Mouse (Mus musculus) embryonic facial prominence, embryonic 12.5 days (tissue): ENCODE measurements around the gene 9230104L09Rik. TPM values are rescaled to one million over a fixed set of nuclear protein-coding genes. Genes with fewer than 3 reads are reported as not detected.

ENCODE experiments used
- ATAC-seq: fragments of 200-750 bp; cut with Nextera tagmentation; 2 replicates; pipeline ENCODE4 v1.8.0; 2017; ENCODE audit not compliant: insufficient number of reproducible peaks, insufficient read depth, low FRiP score, low TSS enrichment
- H3K27ac ChIP-seq: fragments of 300-500 bp; sonication (generic); 2 replicates; pipeline ENCODE4 v1.5.1; 2016; ENCODE audit warnings: mild to moderate bottlenecking
- H3K27me3 ChIP-seq: fragments of 300-500 bp; sonication (generic); 2 replicates; pipeline ENCODE4 v1.6.1; 2016; ENCODE audit warnings: mild to moderate bottlenecking, moderate library complexity
- H3K36me3 ChIP-seq: fragments of 300-500 bp; sonication (generic); 2 replicates; pipeline ENCODE4 v1.6.1; 2016; ENCODE audit warnings: mild to moderate bottlenecking
- H3K4me1 ChIP-seq: fragments of 300-500 bp; sonication (generic); 2 replicates; pipeline ENCODE4 v1.6.1; 2016
- H3K4me2 ChIP-seq: fragments of 300-500 bp; sonication (generic); replicated peaks from 2 replicates; pipeline ENCODE4 v1.6.1; 2016; ENCODE audit warnings: mild to moderate bottlenecking, moderate library complexity
- H3K4me3 ChIP-seq: fragments of 300-500 bp; sonication (generic); 2 replicates; pipeline ENCODE4 v1.5.1; 2016; ENCODE audit warnings: mild to moderate bottlenecking
- H3K9ac ChIP-seq: fragments of 300-500 bp; sonication (generic); 2 replicates; pipeline ENCODE4 v1.6.1; 2016; ENCODE audit warnings: mild to moderate bottlenecking, moderate library complexity
- H3K9me3 ChIP-seq: fragments of 300-500 bp; sonication (generic); 2 replicates; pipeline ENCODE4 v1.6.1; 2016; ENCODE audit warnings: mild to moderate bottlenecking, moderate library complexity
- WGBS: fragments of 180-500 bp; shearing (Covaris S2); methylation state at CpG from one replicate; pipeline ENCODE4 v1.1.7; 2016; 5-methylcytosine and 5-hydroxymethylcytosine counted together
- polyA plus RNA-seq: library from polyadenylated mRNA; unstranded; fragments of >200 nt; fragmentation: Nextera tagmentation; extraction: Ambion mirVana; gene quantifications from 2 replicates; pipeline ENCODE4 v1.2.1, GENCODE M21; 2016

The 9230104L09Rik gene
- not detected in 2 replicates for polyA plus RNA-seq

DNA sequence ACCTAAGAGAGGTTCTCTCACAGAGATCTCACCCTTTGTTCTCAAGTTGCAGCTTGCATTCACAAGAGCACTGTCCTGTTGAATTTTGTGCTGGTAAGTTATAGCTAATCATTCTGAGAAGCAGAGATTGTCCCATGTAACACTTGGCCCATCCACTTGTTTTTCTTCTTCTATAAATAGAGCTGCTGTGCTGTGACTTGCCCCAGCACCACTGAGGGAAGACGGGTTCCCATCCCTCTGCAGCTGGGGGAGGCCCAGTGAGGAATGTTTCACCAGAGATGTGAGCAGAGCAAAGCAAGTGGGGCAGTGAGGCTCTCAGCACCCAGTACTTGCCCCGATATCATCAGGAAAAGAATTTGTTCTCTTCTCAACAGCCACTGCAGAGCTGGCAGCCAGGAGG, at the start of gene 9230104L09Rik:
Gene 9230104L09Rik, minus strand, starts transcription at position 73 of the 400 bp plus-strand sequence.
- H3K27me3 ChIP-seq, result no peaks in the 10 kb centered on the region
- no peaks in the 10 kb centered on the region for H3K4me1 ChIP-seq
- no peak within 1 kb of the TSS for H3K4me3 ChIP-seq
- H3K9me3 ChIP-seq, result no peaks in the 10 kb centered on the region
- H3K9ac ChIP-seq, result no peak within 1 kb of the TSS
- H3K36me3 ChIP-seq, result no peaks in the 10 kb centered on the region
- H3K4me2 ChIP-seq, result no peak within 1 kb of the TSS
- WGBS, result 68% methylated on average over 2 of the region's 2 CpGs
- no peak within 1 kb of the TSS for H3K27ac ChIP-seq
- ATAC-seq, result no peak

DNA sequence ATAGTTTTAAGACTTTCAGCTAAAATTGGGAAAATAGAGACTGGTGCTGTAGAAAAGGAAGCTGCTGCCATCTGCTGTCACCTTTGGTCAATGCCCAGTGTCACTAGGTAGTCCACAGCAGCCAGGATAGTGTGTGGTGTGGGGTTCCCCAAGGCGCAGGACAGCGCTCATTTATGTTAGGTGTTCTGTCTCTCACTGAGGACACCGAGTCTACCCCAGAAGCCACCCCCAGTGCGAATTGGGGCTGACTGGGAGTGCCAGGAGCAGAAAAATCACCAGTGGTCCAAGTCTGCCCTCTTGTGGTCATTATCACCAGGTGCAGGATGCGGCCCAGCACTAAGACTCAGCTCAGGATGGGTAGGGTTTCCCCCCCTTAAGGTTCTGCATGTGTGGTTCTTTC, 37.4 kb upstream of the 9230104L09Rik start:
- no peaks in the 10 kb centered on the region for H3K36me3 ChIP-seq
- no peak overlapping the region for H3K4me3 ChIP-seq
- no peak overlapping the region for H3K27ac ChIP-seq
- WGBS, result 7% methylated on average over 5 of the region's 5 CpGs
- H3K9me3 ChIP-seq, result no peaks in the 10 kb centered on the region
- H3K4me2 ChIP-seq, result no peak overlapping the region
- no peak for ATAC-seq
- H3K27me3 ChIP-seq, result no peaks in the 10 kb centered on the region
- no peak overlapping the region for H3K9ac ChIP-seq
- no peaks in the 10 kb centered on the region for H3K4me1 ChIP-seq

DNA sequence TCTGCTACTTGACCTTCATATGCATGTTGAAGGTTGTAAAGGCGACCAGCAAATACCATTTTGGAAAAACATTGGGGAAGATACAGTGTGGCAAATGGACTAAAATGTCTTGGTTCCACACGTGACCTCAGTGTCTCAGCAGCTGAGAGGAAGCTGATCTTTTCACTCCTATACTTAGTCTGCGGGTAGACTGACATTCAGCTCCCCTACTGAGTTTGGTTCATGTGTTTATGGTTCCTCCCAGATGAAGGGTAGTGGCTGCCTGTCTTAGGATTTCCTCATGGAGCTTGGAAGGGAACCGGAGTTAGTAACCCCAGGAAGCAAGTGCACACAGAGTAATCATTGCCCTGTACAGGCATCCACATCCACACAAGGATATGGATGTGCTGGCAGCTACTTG, 35.5 kb upstream of the 9230104L09Rik start:
- no peak for ATAC-seq
- H3K9ac ChIP-seq, result no peak overlapping the region
- no peak overlapping the region for H3K4me2 ChIP-seq
- WGBS, result 61% methylated on average over 4 of the region's 4 CpGs
- H3K27me3 ChIP-seq, result no peaks in the 10 kb centered on the region
- H3K4me1 ChIP-seq, result no peaks in the 10 kb centered on the region
- no peaks in the 10 kb centered on the region for H3K36me3 ChIP-seq
- no peak overlapping the region for H3K4me3 ChIP-seq
- no peaks in the 10 kb centered on the region for H3K9me3 ChIP-seq
- H3K27ac ChIP-seq, result no peak overlapping the region

DNA sequence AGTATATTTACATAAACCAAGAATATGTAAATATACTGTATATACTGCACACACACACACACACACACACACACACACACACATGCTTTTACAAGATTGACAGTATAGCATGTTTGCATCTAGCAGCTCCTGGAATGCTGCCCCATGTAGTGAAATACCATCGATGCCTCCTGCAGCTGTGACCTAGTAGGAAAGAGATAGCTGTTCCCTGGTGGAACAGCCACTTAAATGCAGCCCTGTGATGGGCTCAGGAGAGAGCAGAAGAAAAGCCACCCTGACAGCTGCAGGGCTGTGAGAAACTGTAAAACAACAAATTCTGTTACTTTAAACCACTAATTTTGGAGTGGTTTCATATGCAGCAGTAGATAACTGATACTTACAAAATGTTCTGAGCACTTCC, 31.4 kb upstream of the 9230104L09Rik start:
- Histone ChIP-seq H3K27ac (no peak overlapping the region), H3K36me3 (no peaks in the 10 kb centered on the region), H3K9ac (no peak overlapping the region), H3K9me3 (no peaks in the 10 kb centered on the region), H3K4me2 (no peak overlapping the region), H3K4me3 (no peak overlapping the region), H3K4me1 (no peaks in the 10 kb centered on the region), H3K27me3 (no peaks in the 10 kb centered on the region)
- WGBS, result 65% methylated on average over 1 of the region's 1 CpGs
- ATAC-seq, result no peak

DNA sequence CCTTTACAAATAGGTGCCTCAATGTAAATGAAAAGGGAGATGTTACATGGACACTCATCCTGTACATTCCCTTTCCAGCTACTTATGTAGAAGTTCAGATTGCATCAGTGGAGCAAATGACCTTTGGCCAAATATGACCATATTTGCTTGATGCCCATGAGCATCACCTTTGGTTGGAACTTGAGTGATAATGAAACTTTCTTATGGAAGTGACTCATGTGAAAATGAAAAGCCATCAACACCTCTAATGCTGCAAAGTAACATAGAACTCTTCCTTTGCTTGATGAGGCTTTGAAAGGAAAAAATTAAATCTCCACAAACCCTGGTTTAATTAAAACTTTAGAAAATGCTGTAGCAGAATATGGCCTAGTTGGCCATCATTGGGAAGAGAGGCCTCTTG, 28.3 kb upstream of the 9230104L09Rik start:
- H3K4me2 ChIP-seq, result no peak overlapping the region

DNA sequence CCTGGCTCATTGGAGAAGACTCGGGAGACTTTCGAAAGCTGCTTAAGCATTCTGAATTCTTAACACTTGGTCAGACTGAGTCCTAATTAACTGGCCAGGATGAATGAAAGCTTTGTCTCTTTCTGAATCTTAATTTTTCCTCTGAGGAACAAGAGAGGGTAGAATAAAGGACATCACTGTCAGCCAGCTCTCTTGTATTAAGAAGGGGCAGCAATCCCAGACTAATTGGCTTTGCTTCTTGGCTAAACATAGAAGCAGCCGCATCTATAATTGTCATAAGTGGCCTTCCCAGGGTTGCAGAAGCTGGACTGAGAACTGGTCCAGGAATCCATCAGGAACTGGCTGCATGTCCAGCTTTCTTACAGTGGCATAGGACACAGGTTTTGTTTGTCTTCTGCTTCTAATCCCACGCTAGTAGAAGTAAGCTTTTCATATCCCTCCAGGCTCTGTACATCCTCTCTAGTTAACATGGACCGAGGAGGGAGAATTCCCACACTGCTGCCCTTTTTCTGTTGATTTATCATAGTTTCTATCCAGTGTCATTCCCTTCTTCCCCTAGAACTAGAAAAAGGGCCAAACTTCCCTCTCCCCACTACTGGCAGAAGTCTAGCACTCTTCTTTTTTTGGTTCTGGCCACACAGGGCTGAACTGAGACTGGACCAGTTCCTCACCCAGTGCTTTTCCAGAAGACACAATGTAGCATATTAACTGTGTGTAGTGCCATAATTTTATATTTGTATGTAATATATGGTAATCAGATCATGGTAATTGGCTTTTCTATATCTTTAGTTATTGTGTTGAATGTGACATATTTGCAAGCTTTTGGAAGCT, 25.4 kb upstream of the 9230104L09Rik start:
- Histone ChIP-seq H3K4me1 (no peaks in the 10 kb centered on the region), H3K27ac (no peak overlapping the region), H3K36me3 (no peaks in the 10 kb centered on the region), H3K4me2 (no peak overlapping the region), H3K27me3 (no peaks in the 10 kb centered on the region), H3K4me3 (no peak overlapping the region), H3K9me3 (no peaks in the 10 kb centered on the region), H3K9ac (no peak overlapping the region)
- WGBS, result 19% methylated on average over 5 of the region's 5 CpGs
- peak; percentile 41; the same call in 1 of the 2 replicates for ATAC-seq

More for the DNA sequence above, 28.3 kb upstream of the 9230104L09Rik start:
- Histone ChIP-seq H3K4me3 (no peak overlapping the region), H3K4me1 (no peaks in the 10 kb centered on the region), H3K9ac (no peak overlapping the region), H3K27me3 (no peaks in the 10 kb centered on the region), H3K27ac (no peak overlapping the region), H3K36me3 (no peaks in the 10 kb centered on the region), H3K9me3 (no peaks in the 10 kb centered on the region)
- ATAC-seq, result no peak

DNA sequence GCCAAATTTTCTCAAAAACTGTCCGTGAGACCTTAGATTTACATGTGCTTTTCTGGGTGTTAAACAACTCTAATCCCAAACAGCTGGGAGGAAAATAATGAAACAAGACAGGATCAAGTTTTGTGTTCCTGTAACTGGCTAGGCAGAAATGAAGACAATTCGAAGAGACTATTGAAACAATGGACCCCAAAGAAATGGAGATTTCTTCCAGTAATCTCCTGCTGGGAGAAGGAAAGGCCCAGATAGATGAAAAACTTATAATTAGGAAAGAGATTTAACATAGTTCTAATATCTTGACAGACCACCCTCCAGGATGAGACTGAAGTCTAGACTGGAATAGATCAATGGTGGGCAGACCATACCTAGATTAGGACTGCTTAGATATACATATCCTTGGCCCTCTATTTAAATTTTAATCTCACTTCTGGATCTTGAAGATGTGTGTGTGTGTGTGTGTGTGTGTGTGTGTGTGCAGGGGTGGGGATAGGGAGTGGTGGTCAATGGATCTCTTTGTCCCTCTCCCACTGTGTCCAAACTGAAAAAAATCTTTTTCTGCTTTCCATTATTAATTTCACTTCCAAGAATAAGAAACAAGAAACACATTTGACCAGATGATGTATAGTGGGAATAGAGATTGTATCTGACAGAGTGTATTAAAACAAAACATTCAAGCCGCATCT, 24.6 kb upstream of the 9230104L09Rik start:
- no peak overlapping the region for H3K9ac ChIP-seq
- no peak overlapping the region for H3K4me2 ChIP-seq
- H3K4me1 ChIP-seq, result no peaks in the 10 kb centered on the region
- ATAC-seq, result no peak
- WGBS, result 42% methylated on average over 3 of the region's 3 CpGs
- H3K36me3 ChIP-seq, result no peaks in the 10 kb centered on the region
- H3K9me3 ChIP-seq, result no peaks in the 10 kb centered on the region
- H3K4me3 ChIP-seq, result no peak overlapping the region
- H3K27ac ChIP-seq, result no peak overlapping the region
- no peaks in the 10 kb centered on the region for H3K27me3 ChIP-seq

DNA sequence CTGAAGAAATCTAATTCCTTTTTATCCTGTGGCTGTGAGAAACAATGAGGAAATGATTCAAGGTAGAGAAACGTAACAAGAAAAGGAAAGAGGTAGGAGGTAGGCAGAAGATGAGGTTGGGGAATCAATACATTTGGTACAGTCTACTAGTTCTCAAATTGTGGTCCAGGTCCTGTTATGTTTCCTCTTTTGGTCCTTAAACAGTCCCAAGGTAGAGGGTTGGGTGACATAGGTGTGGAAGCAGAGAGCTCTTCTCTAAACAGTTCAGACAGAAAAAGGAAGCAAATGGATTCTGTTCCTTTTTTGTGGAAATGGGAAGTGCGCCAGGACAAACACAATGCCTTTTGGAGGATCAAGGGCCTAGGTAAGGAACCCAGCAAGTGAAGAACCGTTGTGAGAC, 24.0 kb upstream of the 9230104L09Rik start:
- no peak overlapping the region for H3K27ac ChIP-seq
- 80% methylated on average over 3 of the region's 3 CpGs for WGBS

DNA sequence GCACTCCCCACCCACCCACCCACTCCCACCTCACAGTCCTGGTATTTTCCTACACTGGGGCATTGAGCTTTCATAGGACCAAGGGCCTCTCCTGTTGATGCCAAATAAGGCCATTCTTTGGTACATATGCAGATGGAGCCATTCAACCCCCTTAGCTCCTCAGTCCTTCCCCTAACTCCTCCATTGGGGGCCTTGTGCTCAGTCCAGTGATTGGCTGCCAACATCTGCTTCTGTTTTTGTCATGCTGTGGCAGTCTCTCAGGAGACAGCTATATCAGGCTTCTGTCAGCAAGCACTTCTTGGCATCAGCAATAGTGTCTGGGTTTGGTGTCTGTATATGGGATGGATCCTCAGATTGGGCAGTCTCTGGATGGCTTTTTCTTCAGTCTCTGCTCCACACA, 19.9 kb upstream of the 9230104L09Rik start:
- H3K27ac ChIP-seq, result no peak overlapping the region
- no peaks in the 10 kb centered on the region for H3K36me3 ChIP-seq
- H3K4me3 ChIP-seq, result no peak overlapping the region
- H3K4me1 ChIP-seq, result no peaks in the 10 kb centered on the region
- no peak for ATAC-seq
- H3K27me3 ChIP-seq, result no peaks in the 10 kb centered on the region
- no peak overlapping the region for H3K4me2 ChIP-seq
- H3K9ac ChIP-seq, result no peak overlapping the region
- H3K9me3 ChIP-seq, result no peaks in the 10 kb centered on the region

More for the DNA sequence above, 24.0 kb upstream of the 9230104L09Rik start:
- Histone ChIP-seq H3K27me3 (no peaks in the 10 kb centered on the region), H3K9me3 (no peaks in the 10 kb centered on the region), H3K4me2 (no peak overlapping the region), H3K4me3 (no peak overlapping the region), H3K36me3 (no peaks in the 10 kb centered on the region), H3K9ac (no peak overlapping the region), H3K4me1 (no peaks in the 10 kb centered on the region)
- ATAC-seq, result no peak

DNA sequence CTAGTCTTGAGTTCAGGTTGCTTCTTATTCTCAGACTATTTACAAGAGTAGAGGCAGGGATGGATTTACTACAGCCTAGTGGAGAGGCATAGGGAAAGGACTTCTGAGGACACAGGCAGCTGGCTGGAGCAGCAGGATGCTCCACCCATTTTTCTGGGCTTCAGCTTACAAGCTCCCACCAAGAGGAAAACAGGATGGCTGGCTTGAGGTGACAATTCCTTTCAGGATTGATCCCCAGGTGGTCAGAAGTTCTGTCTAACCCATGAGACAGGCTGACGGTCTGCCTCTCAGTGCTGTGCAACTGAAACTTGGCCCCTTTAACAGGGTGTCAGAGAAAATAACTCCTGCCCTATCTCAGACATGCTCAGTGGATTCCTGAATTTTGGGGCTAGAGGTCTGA, 14.4 kb upstream of the 9230104L09Rik start:
- Histone ChIP-seq H3K4me1 (peaks cover 4% of the 10 kb centered on the region), H3K4me3 (no peak overlapping the region), H3K4me2 (no peak overlapping the region), H3K36me3 (no peaks in the 10 kb centered on the region), H3K27me3 (no peaks in the 10 kb centered on the region), H3K9me3 (no peaks in the 10 kb centered on the region), H3K27ac (no peak overlapping the region), H3K9ac (no peak overlapping the region)
- no peak for ATAC-seq
- WGBS, result 50% methylated on average over 1 of the region's 1 CpGs

DNA sequence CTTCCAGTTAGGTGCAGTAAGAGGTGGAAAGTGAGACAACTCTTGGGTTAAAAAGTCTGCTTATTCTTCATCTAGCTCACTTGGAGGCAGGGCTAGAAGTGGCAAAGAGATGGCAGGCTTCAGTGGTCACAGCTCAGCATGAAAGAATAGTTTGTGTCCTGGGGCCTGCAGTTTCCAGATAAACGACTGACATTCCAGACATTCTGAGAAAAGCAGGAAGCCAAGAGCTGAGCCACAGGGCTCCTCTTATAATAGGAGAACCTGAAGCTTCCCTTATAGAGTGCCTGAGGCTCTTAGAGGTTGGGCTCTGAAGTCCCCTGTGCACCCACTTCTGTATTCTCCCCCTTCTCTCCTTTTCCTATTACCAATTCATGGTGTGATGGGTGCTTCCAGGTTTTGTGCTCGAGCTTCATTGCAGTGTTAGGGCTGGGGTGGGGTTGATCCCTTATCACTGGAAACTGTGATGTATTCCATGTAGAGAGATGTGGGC, 13.8 kb upstream of the 9230104L09Rik start:
- H3K4me1 ChIP-seq, result peaks cover 9% of the 10 kb centered on the region
- no peak overlapping the region for H3K27ac ChIP-seq

More for the DNA sequence above, 13.8 kb upstream of the 9230104L09Rik start:
- no peak for ATAC-seq
- no peaks in the 10 kb centered on the region for H3K36me3 ChIP-seq
- H3K9me3 ChIP-seq, result no peaks in the 10 kb centered on the region
- no peak overlapping the region for H3K4me3 ChIP-seq
- H3K4me2 ChIP-seq, result no peak overlapping the region
- no peaks in the 10 kb centered on the region for H3K27me3 ChIP-seq
- no peak overlapping the region for H3K9ac ChIP-seq
- 11% methylated on average over 2 of the region's 2 CpGs for WGBS
